Mouse (Mus musculus): ENCODE measurements around the gene Cand2. TPM values are rescaled to one million over a fixed set of nuclear protein-coding genes. Genes with fewer than 3 reads are reported as not detected.

Gene Cand2
- polyA plus RNA-seq, 1 experiment from 2014 or later: 27.5 TPM

DNA sequence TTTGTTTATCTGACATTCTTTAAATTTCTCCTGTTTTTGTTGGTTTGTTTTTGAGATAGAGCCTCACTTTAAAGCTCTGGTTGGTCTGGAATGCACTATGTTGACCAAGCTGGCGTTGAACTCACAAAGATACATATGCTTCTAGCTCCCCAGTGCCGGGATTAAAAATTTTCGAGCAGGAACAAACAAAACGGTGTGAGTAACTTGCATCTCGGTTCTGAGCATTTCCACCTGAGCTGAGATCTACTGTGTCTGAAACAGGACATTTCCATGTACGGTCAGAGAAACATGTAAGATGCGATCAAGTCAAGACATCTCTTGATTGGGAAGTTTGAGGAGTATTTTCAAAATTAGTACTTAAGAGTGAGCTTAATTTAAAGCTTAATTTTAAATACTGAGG is 79.6 kb downstream of the Cand2 start:
- Histone ChIP-seq H3K4me3 (ENCODE audit: low read depth, low read length) (peak overlapping the region; percentile 59), H3K36me3 (ENCODE audit: control insufficient read depth, insufficient read depth, low read length) (no peaks in the 10 kb centered on the region; the same call in 1 of the 2 replicates), H3K27me3 (ENCODE audit: control insufficient read depth, insufficient read depth, low read length) (no peaks in the 10 kb centered on the region), H3K9me3 (ENCODE audit: control insufficient read depth, low read length) (no peaks in the 10 kb centered on the region), H3K4me1 (ENCODE audit: control insufficient read depth, insufficient read depth, low read length) (peaks cover 8% of the 10 kb centered on the region), H3K27ac (ENCODE audit: low read depth, low read length) (peak overlapping the region; percentile 88), H3K9ac (ENCODE audit: low read length) (peak overlapping the region; percentile 74), H3K4me2 (peak overlapping the region; percentile 52)
- DNase-seq (ENCODE audit: low spot score, missing footprints): no peak
- no peak for ATAC-seq (ENCODE audit: low FRiP score)
- whole genome bisulfite sequencing: 46% methylated on average over 7 of the region's 7 CpGs

DNA sequence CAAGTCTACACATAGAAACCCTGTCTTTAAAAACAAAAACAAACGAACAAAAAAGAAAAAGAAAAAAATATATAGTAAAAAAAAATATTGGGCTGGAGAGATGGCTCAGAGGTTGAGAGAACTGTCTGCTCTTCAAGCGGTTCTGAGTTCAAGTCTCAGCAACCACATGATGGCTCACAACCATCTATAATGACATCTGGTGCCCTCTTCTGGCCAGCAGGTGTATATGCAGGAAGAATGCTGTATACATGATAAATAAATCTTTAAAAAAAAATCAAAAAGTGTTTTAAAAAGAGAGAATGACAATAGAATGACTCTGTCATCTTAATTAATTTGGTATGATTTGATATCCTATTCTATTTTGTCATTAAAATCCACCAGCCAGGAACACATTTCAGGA is 80.1 kb downstream of the Cand2 start:
- Histone ChIP-seq H3K27ac (ENCODE audit: low read depth, low read length) (no peak overlapping the region), H3K9ac (ENCODE audit: low read length) (no peak overlapping the region), H3K9me3 (ENCODE audit: control insufficient read depth, low read length) (no peaks in the 10 kb centered on the region), H3K4me2 (no peak overlapping the region), H3K27me3 (ENCODE audit: control insufficient read depth, insufficient read depth, low read length) (no peaks in the 10 kb centered on the region), H3K4me3 (ENCODE audit: low read depth, low read length) (no peak overlapping the region), H3K36me3 (ENCODE audit: control insufficient read depth, insufficient read depth, low read length) (no peaks in the 10 kb centered on the region), H3K4me1 (ENCODE audit: control insufficient read depth, insufficient read depth, low read length) (peaks cover 8% of the 10 kb centered on the region)
- ATAC-seq (ENCODE audit: low FRiP score): no peak
- WGBS: 71% methylated on average over 2 of the region's 2 CpGs
- no peak for DNase-seq (ENCODE audit: low spot score, missing footprints)

Small RNA genes lying within 50 kb of the gene (microRNA-seq; reads per million reads assigned to microRNA genes)
- gene Mir7660: 0.57 reads per million

Other genes with a start within 250 kb of the Cand2 start
- 29.0 and 32.7 TPM in 2 replicates for gene Tsen2, start 229.9 kb upstream of the Cand2 start, polyA plus RNA-seq (2014; fragmentation: Nextera tagmentation; extraction: Ambion mirVana)
- 0.15 and 0.19 TPM in 2 replicates for gene Mkrn2os, start 182.0 kb upstream of the Cand2 start, polyA plus RNA-seq (2014; fragmentation: Nextera tagmentation; extraction: Ambion mirVana)
- 24.0 and 24.1 TPM in 2 replicates for gene Mkrn2, start 172.6 kb upstream of the Cand2 start, polyA plus RNA-seq (2014; fragmentation: Nextera tagmentation; extraction: Ambion mirVana)
- gene Raf1, start 97.9 kb upstream of the Cand2 start, polyA plus RNA-seq (2014; fragmentation: Nextera tagmentation; extraction: Ambion mirVana): 141 and 146 TPM in 2 replicates
- 1.4 and 2.1 TPM in 2 replicates for gene Tmem40, start 12.1 kb upstream of the Cand2 start, polyA plus RNA-seq (2014; fragmentation: Nextera tagmentation; extraction: Ambion mirVana)
- 1,817 and 1,848 TPM in 2 replicates for gene Rpl32, start 34.2 kb downstream of the Cand2 start, polyA plus RNA-seq (2014; fragmentation: Nextera tagmentation; extraction: Ambion mirVana)
- gene Efcab12, start 63.9 kb downstream of the Cand2 start, polyA plus RNA-seq (2014; fragmentation: Nextera tagmentation; extraction: Ambion mirVana): 1.7 and 2.0 TPM in 2 replicates
- gene Mbd4, start 78.8 kb downstream of the Cand2 start, polyA plus RNA-seq (2014; fragmentation: Nextera tagmentation; extraction: Ambion mirVana): 19.6 and 24.7 TPM in 2 replicates
- gene Ift122, start 78.9 kb downstream of the Cand2 start, polyA plus RNA-seq (2014; fragmentation: Nextera tagmentation; extraction: Ambion mirVana): 25.6 and 25.9 TPM in 2 replicates
- 0.08 TPM in 1 of 2 replicates, not detected in the other for gene Rho, start 157.2 kb downstream of the Cand2 start, polyA plus RNA-seq (2014; fragmentation: Nextera tagmentation; extraction: Ambion mirVana)
- gene H1foo, start 170.4 kb downstream of the Cand2 start, polyA plus RNA-seq (2014; fragmentation: Nextera tagmentation; extraction: Ambion mirVana): not detected in 2 replicates
- gene Plxnd1, start 220.5 kb downstream of the Cand2 start, polyA plus RNA-seq (2014; fragmentation: Nextera tagmentation; extraction: Ambion mirVana): 13.2 and 17.5 TPM in 2 replicates

Measured in midbrain, embryonic 11.5 days (tissue).